Mouse (Mus musculus) forebrain, postnatal 0 days (tissue): ENCODE data around the gene Fancd2os. TPM values are rescaled to one million over a fixed set of nuclear protein-coding genes. Genes with fewer than 3 reads are reported as not detected.

Experiments used
- ATAC-seq: fragments of 200-750 bp; cut with Nextera tagmentation; 2 replicates; pipeline ENCODE4 v1.8.0; 2017; ENCODE audit warnings: mild to moderate bottlenecking, moderate library complexity
- DNase-seq: peaks from one replicate; pipeline ENCODE4 v3.0.0-alpha.2; 2015
- H3K27ac ChIP-seq: fragments of 300-500 bp; sonication (generic); 2 replicates; pipeline ENCODE4 v1.5.1; 2014; ENCODE audit warnings: low read depth, mild to moderate bottlenecking, antibody characterized with exemption, low read length, moderate library complexity, mixed read lengths
- H3K27me3 ChIP-seq: fragments of 300-500 bp; sonication (generic); 2 replicates; pipeline ENCODE4 v1.6.1; 2014; ENCODE audit warnings: mild to moderate bottlenecking, low read length, mixed read lengths; ENCODE audit not compliant: insufficient read depth
- H3K36me3 ChIP-seq: fragments of 300-500 bp; sonication (generic); 2 replicates; pipeline ENCODE4 v1.6.1; 2014; ENCODE audit warnings: mild to moderate bottlenecking, moderate library complexity; ENCODE audit not compliant: insufficient read depth
- H3K4me1 ChIP-seq: fragments of 300-500 bp; sonication (generic); 2 replicates; pipeline ENCODE4 v1.6.1; 2014; ENCODE audit warnings: antibody characterized with exemption; ENCODE audit not compliant: insufficient read depth
- H3K4me2 ChIP-seq: fragments of 300-500 bp; sonication (generic); 2 replicates; pipeline ENCODE4 v1.6.1; 2014; ENCODE audit warnings: low read depth, mild to moderate bottlenecking, moderate library complexity
- H3K4me3 ChIP-seq: fragments of 300-500 bp; sonication (generic); 2 replicates; pipeline ENCODE4 v1.5.1; 2014; ENCODE audit warnings: low read depth, low read length, mixed read lengths
- H3K9ac ChIP-seq: fragments of 300-500 bp; sonication (generic); 2 replicates; pipeline ENCODE4 v1.6.1; 2014; ENCODE audit warnings: mild to moderate bottlenecking
- H3K9me3 ChIP-seq: fragments of 300-500 bp; sonication (generic); 2 replicates; pipeline ENCODE4 v1.6.1; 2016; ENCODE audit warnings: low read length
- CTCF ChIP-seq: sonication (generic); IDR thresholded peaks from 2 replicates; pipeline ENCODE4 v1.5.1; 2016; ENCODE audit warnings: antibody characterized with exemption, control low read depth, low read depth
- WGBS: fragments of 180-500 bp; shearing (Covaris S2); extraction: QIAGEN DNeasy Blood & Tissue Kit; methylation state at CpG from one replicate; pipeline ENCODE4 v1.1.7; 2014; 5-methylcytosine and 5-hydroxymethylcytosine counted together
- polyA plus RNA-seq: library from polyadenylated mRNA; unstranded; fragments of >200 nt; fragmentation: Nextera tagmentation; extraction: Ambion mirVana; gene quantifications from 2 replicates; pipeline ENCODE4 v1.2.1, GENCODE M21; 2015
- total RNA-seq: library from RNA; depleted of rRNA; stranded (reverse); fragments of >200 nt; gene quantifications from 2 replicates; pipeline ENCODE4 v1.2.3, GENCODE M21; 2014

Fancd2os gene
- total and polyA plus RNA-seq, 2 experiments from 2014 or later, result not detected

DNA sequence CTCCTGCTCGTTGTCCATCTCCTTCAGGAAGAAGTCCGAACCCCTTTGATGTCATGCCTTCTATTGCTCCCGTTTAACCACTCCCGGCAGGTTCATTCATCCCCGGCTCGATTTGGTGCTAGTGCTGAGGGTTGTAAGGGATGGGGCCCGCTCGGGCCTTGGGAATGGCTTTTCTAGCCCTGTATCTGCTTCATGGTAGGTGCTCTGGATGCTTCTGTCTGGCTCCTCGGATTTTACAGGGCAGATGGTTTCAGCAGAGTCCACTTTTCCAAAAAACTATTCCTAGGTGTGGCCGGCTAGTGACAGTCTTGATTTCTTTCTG, 4.7 kb upstream of the Fancd2os start:
- Histone ChIP-seq H3K27ac (peak overlapping the region; percentile 82), H3K9me3 (no peaks in the 10 kb centered on the region), H3K36me3 (no peaks in the 10 kb centered on the region), H3K4me2 (peak overlapping the region; percentile 67), H3K4me3 (peak overlapping the region; percentile 87), H3K9ac (peak overlapping the region; percentile 82), H3K27me3 (no peaks in the 10 kb centered on the region), H3K4me1 (peaks cover 12% of the 10 kb centered on the region)
- 5% methylated on average over 10 of the region's 10 CpGs for WGBS
- no peak for TF ChIP-seq CTCF
- no peak for ATAC-seq
- peak; percentile 71 for DNase-seq

DNA sequence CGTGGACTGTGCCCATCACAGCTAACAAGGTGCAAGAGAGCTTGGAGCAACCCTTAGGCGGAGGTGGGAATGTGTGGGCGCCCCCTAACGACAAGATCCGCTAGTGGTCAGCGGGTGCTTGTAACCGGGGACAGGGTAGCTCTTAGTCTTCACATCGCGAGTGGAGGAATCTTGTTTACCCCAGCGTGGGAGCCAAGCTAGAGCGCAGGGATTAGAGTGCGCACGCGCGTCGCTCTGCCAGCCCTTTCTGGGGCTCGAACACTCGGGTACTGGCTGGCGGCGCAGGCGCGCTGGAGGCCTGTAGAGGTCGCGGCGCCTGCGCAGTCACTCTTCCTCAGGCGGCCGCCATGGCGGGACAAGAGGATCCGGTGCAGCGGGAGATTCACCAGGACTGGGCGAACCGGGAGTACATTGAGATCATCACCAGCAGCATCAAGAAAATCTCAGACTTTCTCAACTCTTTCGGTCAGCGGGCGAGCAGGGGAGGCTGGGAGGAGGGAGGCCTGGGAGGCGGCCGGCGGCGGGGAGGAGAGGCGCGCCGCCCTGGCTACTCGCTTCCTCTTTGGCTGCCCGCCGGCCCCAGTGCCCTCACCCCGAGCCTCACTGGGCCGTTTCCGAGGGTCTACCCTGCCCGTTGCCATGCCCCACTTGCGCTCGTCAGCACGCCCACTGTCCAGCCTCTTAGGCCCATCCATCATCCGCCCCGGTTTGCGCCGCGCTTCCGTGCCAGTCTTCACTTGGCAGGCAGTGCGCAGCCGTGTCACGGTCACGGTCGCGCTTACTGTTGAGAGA, 4.1 kb upstream of the Fancd2os start, which contains the start of gene Brk1:
Gene Brk1, plus strand, starts transcription at position 341 of the 792 bp plus-strand sequence.
- TF ChIP-seq CTCF, result peak; percentile 64
- Histone ChIP-seq H3K27ac (peak within 1 kb of the TSS; percentile 82), H3K4me3 (peak within 1 kb of the TSS; percentile 87), H3K27me3 (no peaks in the 10 kb centered on the region), H3K36me3 (no peaks in the 10 kb centered on the region), H3K4me1 (peaks cover 12% of the 10 kb centered on the region), H3K4me2 (peak within 1 kb of the TSS; percentile 67), H3K9ac (peak within 1 kb of the TSS; percentile 82), H3K9me3 (no peaks in the 10 kb centered on the region)
- DNase-seq (peak; percentile 96), ATAC-seq (peak; percentile 96)
- 1% methylated on average over 62 of the region's 65 CpGs for WGBS

DNA sequence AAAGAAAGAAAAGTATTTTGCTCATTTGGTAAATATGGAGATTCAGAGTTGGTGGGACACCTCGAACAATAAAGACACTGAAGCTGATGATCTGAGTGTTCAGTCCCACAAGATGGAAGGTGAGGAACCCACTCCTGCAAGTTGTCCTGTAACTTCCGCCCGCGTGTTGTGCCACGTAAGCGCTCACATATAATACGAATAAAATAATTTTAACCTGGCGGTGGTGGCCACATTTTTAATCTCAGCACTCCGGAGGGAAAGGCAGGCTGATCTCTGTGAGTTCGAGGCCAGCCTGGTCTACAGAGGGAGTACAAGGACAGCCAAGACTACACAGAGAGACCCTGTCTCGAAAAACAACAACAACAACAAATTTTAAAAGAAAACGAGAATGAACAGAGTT, 3.5 kb upstream of the Fancd2os start:
- peak overlapping the region; percentile 82 for H3K27ac ChIP-seq
- H3K4me1 ChIP-seq, result peaks cover 12% of the 10 kb centered on the region
- peak overlapping the region; percentile 82 for H3K9ac ChIP-seq
- H3K4me2 ChIP-seq, result peak overlapping the region; percentile 67
- no peaks in the 10 kb centered on the region for H3K36me3 ChIP-seq
- no peak for ATAC-seq
- H3K4me3 ChIP-seq, result peak overlapping the region; percentile 87
- TF ChIP-seq CTCF, result no peak
- no peak for DNase-seq
- 54% methylated on average over 12 of the region's 12 CpGs for WGBS
- H3K9me3 ChIP-seq, result no peaks in the 10 kb centered on the region
- H3K27me3 ChIP-seq, result no peaks in the 10 kb centered on the region

DNA sequence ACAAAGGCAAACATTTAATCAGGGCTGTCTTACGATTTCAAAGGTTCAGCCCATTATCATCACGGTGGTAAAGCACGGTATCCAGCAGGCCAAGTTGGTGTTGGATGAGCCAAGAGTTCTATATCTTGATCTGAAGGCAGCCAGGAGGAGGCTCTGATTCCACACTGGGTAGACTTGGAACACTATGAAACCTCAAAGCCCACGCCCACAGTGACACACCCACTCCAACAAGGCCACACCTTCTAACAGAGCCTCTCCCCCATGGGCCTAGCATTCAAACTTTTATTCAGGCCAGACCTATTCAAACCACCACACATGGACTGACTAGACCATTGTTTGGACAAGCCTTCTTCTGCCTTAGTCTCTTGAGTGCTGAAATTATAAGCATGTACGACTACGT, 2.3 kb upstream of the Fancd2os start:
- no peak overlapping the region for H3K9ac ChIP-seq
- no peaks in the 10 kb centered on the region for H3K9me3 ChIP-seq
- H3K27me3 ChIP-seq, result no peaks in the 10 kb centered on the region
- H3K36me3 ChIP-seq, result no peaks in the 10 kb centered on the region
- ATAC-seq, result no peak
- no peak overlapping the region for H3K4me3 ChIP-seq
- DNase-seq, result no peak
- H3K27ac ChIP-seq, result no peak overlapping the region
- TF ChIP-seq CTCF, result no peak
- H3K4me2 ChIP-seq, result no peak overlapping the region
- H3K4me1 ChIP-seq, result peaks cover 12% of the 10 kb centered on the region
- WGBS, result 90% methylated on average over 6 of the region's 6 CpGs

DNA sequence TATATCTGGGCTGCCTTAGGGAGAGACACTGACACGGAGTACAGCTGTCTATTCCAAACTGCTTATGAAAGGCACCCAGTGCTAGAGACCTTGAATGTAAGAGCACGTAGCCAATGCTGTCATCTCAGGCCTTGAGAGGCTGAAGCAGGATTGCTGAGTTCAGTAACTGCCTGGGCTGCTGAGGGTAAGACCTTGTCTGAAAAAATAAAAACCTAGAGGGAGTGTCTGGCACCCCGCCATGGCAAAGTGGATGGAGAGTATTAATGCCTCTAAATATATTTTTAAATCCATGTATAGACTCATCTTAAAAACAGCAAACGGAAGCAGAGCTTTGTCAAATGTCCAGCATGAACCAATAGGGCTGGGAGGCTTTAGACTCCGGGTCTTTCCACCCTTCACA, 682 bp downstream of the Fancd2os start:
- Histone ChIP-seq H3K9me3 (no peaks in the 10 kb centered on the region), H3K4me1 (no peaks in the 10 kb centered on the region), H3K27me3 (no peaks in the 10 kb centered on the region), H3K4me2 (no peak overlapping the region), H3K27ac (no peak overlapping the region), H3K36me3 (no peaks in the 10 kb centered on the region), H3K9ac (no peak overlapping the region), H3K4me3 (no peak overlapping the region)
- TF ChIP-seq CTCF, result no peak
- WGBS, result 65% methylated on average over 5 of the region's 5 CpGs
- ATAC-seq (no peak), DNase-seq (no peak)

DNA sequence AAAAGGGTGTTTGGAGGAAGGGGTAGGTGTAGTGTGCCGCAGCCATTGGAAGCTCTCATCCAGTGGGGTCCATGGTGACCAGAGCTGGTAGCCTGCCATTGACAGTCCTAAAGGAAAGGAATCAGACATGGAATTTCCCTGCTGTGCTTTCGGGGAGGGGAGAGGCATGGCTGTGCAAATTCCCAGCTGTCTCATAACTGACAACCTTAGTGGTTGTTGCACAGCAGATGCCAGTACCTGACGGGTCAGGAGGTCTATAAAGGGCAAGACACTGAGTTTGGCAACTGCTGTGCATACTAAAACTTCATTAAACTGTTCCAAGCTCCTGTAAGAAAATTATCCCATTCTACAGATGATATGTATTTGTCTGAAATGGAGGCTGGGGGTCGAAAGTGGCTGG, 2.6 kb downstream of the Fancd2os start:
- no peaks in the 10 kb centered on the region for H3K4me1 ChIP-seq
- ATAC-seq (no peak), DNase-seq (no peak)
- H3K27ac ChIP-seq, result no peak overlapping the region
- no peaks in the 10 kb centered on the region for H3K9me3 ChIP-seq
- TF ChIP-seq CTCF, result no peak
- H3K27me3 ChIP-seq, result no peaks in the 10 kb centered on the region
- H3K36me3 ChIP-seq, result no peaks in the 10 kb centered on the region
- WGBS, result 88% methylated on average over 4 of the region's 4 CpGs
- no peak overlapping the region for H3K9ac ChIP-seq
- no peak overlapping the region for H3K4me2 ChIP-seq
- no peak overlapping the region for H3K4me3 ChIP-seq

DNA sequence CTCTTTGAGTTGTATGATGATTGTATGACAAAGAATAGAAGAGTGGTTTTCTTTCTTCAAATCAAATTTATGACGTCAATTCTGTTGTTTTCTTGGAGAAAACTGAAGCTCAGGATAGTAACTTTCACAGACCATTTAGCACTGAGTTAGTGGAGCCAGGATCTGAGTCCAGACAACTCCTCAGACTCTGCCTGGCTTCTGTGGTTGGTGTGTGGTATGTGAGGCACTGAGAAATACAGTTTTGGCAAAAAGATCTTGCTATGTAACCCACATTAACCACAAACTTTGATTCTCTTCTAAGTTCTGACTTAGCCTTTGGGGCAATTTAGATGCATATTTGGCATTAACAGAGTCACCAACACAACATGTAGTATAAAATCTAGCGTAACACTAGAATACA, 7.9 kb downstream of the Fancd2os start:
- H3K36me3 ChIP-seq, result no peaks in the 10 kb centered on the region; the same call in 1 of the 2 replicates
- TF ChIP-seq CTCF, result no peak
- H3K9ac ChIP-seq, result no peak overlapping the region
- 85% methylated on average over 2 of the region's 2 CpGs for WGBS
- no peak overlapping the region for H3K27ac ChIP-seq
- no peak overlapping the region for H3K4me2 ChIP-seq
- no peaks in the 10 kb centered on the region for H3K9me3 ChIP-seq
- H3K4me1 ChIP-seq, result no peaks in the 10 kb centered on the region
- H3K4me3 ChIP-seq, result no peak overlapping the region
- no peak for ATAC-seq
- DNase-seq, result no peak
- H3K27me3 ChIP-seq, result no peaks in the 10 kb centered on the region
